ENCODE assay signal across 19 mouse cellular contexts in the genomic region with DNA sequence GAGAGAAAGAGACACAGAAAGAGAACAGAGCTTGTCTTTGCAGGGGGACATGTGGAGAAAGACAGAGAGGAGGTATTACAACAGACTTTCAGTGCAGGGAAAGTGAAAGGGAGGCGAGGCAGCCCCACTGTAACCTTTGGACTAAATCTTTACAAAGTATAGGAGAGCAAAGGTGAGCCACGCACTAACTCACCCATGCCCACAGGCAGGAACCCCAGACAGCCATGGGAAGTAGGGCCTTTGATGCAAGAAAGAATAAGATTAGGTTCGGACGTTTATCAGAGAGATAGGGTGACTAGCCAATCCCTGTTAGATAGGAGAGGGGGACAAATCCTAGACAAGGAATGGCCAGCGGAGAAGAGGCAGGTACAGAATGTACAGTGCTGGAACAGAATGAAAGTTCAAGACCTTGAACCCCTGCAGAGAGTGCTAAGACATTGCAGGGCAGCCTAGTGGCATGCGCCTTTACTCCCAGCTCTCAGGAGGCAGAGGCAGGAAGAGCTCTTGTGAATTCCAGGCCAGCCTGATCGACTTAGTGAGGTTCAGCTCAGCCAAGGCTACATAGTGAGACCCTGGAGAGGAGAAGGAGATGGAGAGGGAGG. TPM values are rescaled to one million over a fixed set of nuclear protein-coding genes. Genes with fewer than 3 reads are reported as not detected.
DNase-seq lines count a peak whose midpoint lies in the region; ATAC-seq and TF ChIP-seq lines count a peak whose summit lies in the region.
"Had no signal": no experiment of that assay in that cellular context is flagged by ENCODE, and none has a peak within 500 bp of the region (broad histone marks: within the 10 kb centered on the region; RNA-seq: fewer than 3 reads in every experiment).

No protein-coding gene starts in this region.

- H3K9ac ChIP-seq in neural tube, embryonic 12.5 days = no peak overlapping the region
- peak overlapping the region; percentile 42; the same call in 1 of the 2 replicates for H3K9ac ChIP-seq in liver, postnatal 0 days (replicated peaks)
- no peak overlapping the region for H3K9ac ChIP-seq in midbrain, embryonic 14.5 days (replicated peaks; ENCODE audit: low read length)
- H3K9ac ChIP-seq: embryonic facial prominence, embryonic 13.5 days; forebrain, embryonic 12.5 days; lung, embryonic 15.5 days had no signal

- H3K27me3 ChIP-seq in neural tube, embryonic 12.5 days (replicated peaks) = no peaks in the 10 kb centered on the region
- H3K27me3 ChIP-seq in liver, postnatal 0 days (ENCODE audit: insufficient read depth, low read length) = no peaks in the 10 kb centered on the region
- no peaks in the 10 kb centered on the region for H3K27me3 ChIP-seq in midbrain, embryonic 14.5 days (ENCODE audit: control insufficient read depth, insufficient read depth, low read length)
- H3K27me3 ChIP-seq: embryonic facial prominence, embryonic 13.5 days; forebrain, embryonic 12.5 days; lung, embryonic 15.5 days had no signal

- no peaks in the 10 kb centered on the region for H3K36me3 ChIP-seq in neural tube, embryonic 12.5 days
- H3K36me3 ChIP-seq in liver, postnatal 0 days (replicated peaks; ENCODE audit: insufficient read depth, low read length) = no peaks in the 10 kb centered on the region; the same call in 1 of the 2 replicates
- H3K36me3 ChIP-seq in midbrain, embryonic 14.5 days (ENCODE audit: control insufficient read depth, insufficient read depth, low read length) = no peaks in the 10 kb centered on the region
- H3K36me3 ChIP-seq: embryonic facial prominence, embryonic 13.5 days; forebrain, embryonic 12.5 days; lung, embryonic 15.5 days had no signal

- H3K4me3 ChIP-seq in neural tube, embryonic 12.5 days = no peak overlapping the region
- H3K4me3 ChIP-seq in liver, postnatal 0 days (ENCODE audit: low read depth, low read length) = no peak overlapping the region
- H3K4me3 ChIP-seq in midbrain, embryonic 14.5 days (replicated peaks; ENCODE audit: low read depth, low read length) = no peak overlapping the region
- H3K4me3 ChIP-seq: embryonic facial prominence, embryonic 13.5 days; forebrain, embryonic 12.5 days; lung, embryonic 15.5 days had no signal

- no peak for TF ChIP-seq CTCF in liver, postnatal 0 days (IDR thresholded peaks at IDR 0.05; ENCODE audit: low read depth)

- intact Hi-C loops in heart, postnatal 25 days (cut with DNase I) = no loop called here

- peak; percentile 26 for ATAC-seq in neural tube, embryonic 12.5 days (ENCODE audit: low FRiP score, low read depth)
- ATAC-seq in liver, postnatal 0 days = peak; percentile 65
- ATAC-seq in midbrain, embryonic 14.5 days (ENCODE audit: low FRiP score, low TSS enrichment) = no peak

- H3K4me2 ChIP-seq in neural tube, embryonic 12.5 days (replicated peaks) = no peak overlapping the region
- peak overlapping the region; percentile 15; the same call in 1 of the 2 replicates for H3K4me2 ChIP-seq in liver, postnatal 0 days (ENCODE audit: low read depth, low read length)
- H3K4me2 ChIP-seq in midbrain, embryonic 14.5 days (ENCODE audit: low read length) = no peak overlapping the region
- H3K4me2 ChIP-seq: embryonic facial prominence, embryonic 13.5 days; forebrain, embryonic 12.5 days; lung, embryonic 15.5 days had no signal

- 87% methylated on average over 7 of the region's 7 CpGs for WGBS in neural tube, embryonic 12.5 days
- 62% methylated on average over 7 of the region's 7 CpGs for WGBS in liver, postnatal 0 days (ENCODE audit: insufficient replicate concordance)
- WGBS in midbrain, embryonic 14.5 days = 87% methylated on average over 7 of the region's 7 CpGs

- H3K4me1 ChIP-seq in neural tube, embryonic 12.5 days = peaks cover 5% of the 10 kb centered on the region
- peaks cover 13% of the 10 kb centered on the region; the same call in 1 of the 2 replicates for H3K4me1 ChIP-seq in liver, postnatal 0 days (ENCODE audit: insufficient read depth)
- H3K4me1 ChIP-seq in midbrain, embryonic 14.5 days (ENCODE audit: control insufficient read depth, insufficient read depth, low read length) = no peaks in the 10 kb centered on the region
- H3K4me1 ChIP-seq: embryonic facial prominence, embryonic 13.5 days; lung, embryonic 15.5 days had no signal

- H3K9me3 ChIP-seq in neural tube, embryonic 12.5 days = no peaks in the 10 kb centered on the region
- H3K9me3 ChIP-seq in liver, postnatal 0 days (ENCODE audit: low read length) = no peaks in the 10 kb centered on the region
- H3K9me3 ChIP-seq in midbrain, embryonic 14.5 days (ENCODE audit: control insufficient read depth, low read length) = no peaks in the 10 kb centered on the region
- H3K9me3 ChIP-seq: embryonic facial prominence, embryonic 13.5 days; forebrain, embryonic 12.5 days; lung, embryonic 15.5 days had no signal

- no peak overlapping the region for H3K27ac ChIP-seq in neural tube, embryonic 12.5 days
- peak overlapping the region; percentile 96 for H3K27ac ChIP-seq in liver, postnatal 0 days (ENCODE audit: low read depth)
- no peak overlapping the region for H3K27ac ChIP-seq in midbrain, embryonic 14.5 days (replicated peaks; ENCODE audit: low read depth, low read length)
- H3K27ac ChIP-seq: embryonic facial prominence, embryonic 13.5 days; lung, embryonic 15.5 days had no signal

- peak; percentile 66 for DNase-seq in heart, adult 11 months
- no peak for DNase-seq in heart, postnatal 25 days (ENCODE audit: low spot score)
- DNase-seq in neural tube, embryonic 10.5 days (ENCODE audit: extremely low spot score, low spot score) = no peak
- DNase-seq in liver, postnatal 0 days = no peak
- no peak for DNase-seq in thymus, postnatal 0 days (ENCODE audit: low spot score)
- no peak for DNase-seq in natural killer cell, adult 2 months (ENCODE audit: low spot score in 2 of 2)
- DNase-seq in midbrain, embryonic 14.5 days = no peak
- DNase-seq: adrenal gland, postnatal 14 days; heart, postnatal 10 days; kidney, adult 8-10 months; layer of hippocampus, adult 9-11 months had no signal

- peak; percentile 69; the same call in 1 of the 2 replicates for TF ChIP-seq EP300 in liver, postnatal 0 days (IDR thresholded peaks at IDR 0.05; ENCODE audit: low read depth)

RNA-seq across cellular contexts. Expression of a gene that starts 12.0 kb away (rescaled TPM):
- total RNA-seq in heart, postnatal 25 days (2021) = not detected
- polyA plus RNA-seq in neural tube, embryonic 12.5 days (2016; fragmentation: Nextera tagmentation; extraction: Ambion mirVana) = not detected in 2 replicates
- polyA plus RNA-seq in liver, postnatal 0 days (2015; fragmentation: Nextera tagmentation; extraction: Ambion mirVana) = 13.8 and 14.6 TPM in 2 replicates
- polyA plus RNA-seq in thymus, postnatal 0 days (2015; fragmentation: Nextera tagmentation; extraction: Ambion mirVana) = 0.05 TPM in 1 of 2 replicates, not detected in the other
- polyA plus RNA-seq in midbrain, embryonic 14.5 days (2014; fragmentation: Nextera tagmentation; extraction: Ambion mirVana) = not detected in 2 replicates
- total RNA-seq: heart, adult 8-10 months; heart, postnatal 10 days; left cerebral cortex, postnatal 25 days; megakaryocyte progenitor cell, adult 5-6 weeks; midbrain, postnatal 0 days had no signal
- polyA plus RNA-seq: embryonic facial prominence, embryonic 13.5 days; forebrain, embryonic 12.5 days; midbrain, postnatal 0 days had no signal

RNA-seq across cellular contexts. Expression of a gene that starts 59.3 kb away (rescaled TPM):
- not detected for total RNA-seq in heart, postnatal 25 days (2021)
- polyA plus RNA-seq in neural tube, embryonic 12.5 days (2016; fragmentation: Nextera tagmentation; extraction: Ambion mirVana) = 0.22 and 0.25 TPM in 2 replicates
- polyA plus RNA-seq in liver, postnatal 0 days (2015; fragmentation: Nextera tagmentation; extraction: Ambion mirVana) = 0.04 TPM in 1 of 2 replicates, not detected in the other
- 0.10 and 0.20 TPM in 2 replicates for polyA plus RNA-seq in thymus, postnatal 0 days (2015; fragmentation: Nextera tagmentation; extraction: Ambion mirVana)
- polyA plus RNA-seq in midbrain, embryonic 14.5 days (2014; fragmentation: Nextera tagmentation; extraction: Ambion mirVana) = 0.51 and 1.0 TPM in 2 replicates
- total RNA-seq: heart, adult 8-10 months; heart, postnatal 10 days; megakaryocyte progenitor cell, adult 5-6 weeks had no signal

Comparison
In these comparisons a context has a peak if more than half of its experiments do, and no peak if none do; other contexts are left out.
1. RNA of a gene that starts 12.0 kb away (polyA plus RNA-seq): 13.8 to 14.6 TPM in liver, postnatal 0 days; not detected in neural tube, embryonic 12.5 days, 0.05 TPM in thymus, postnatal 0 days and not detected in midbrain, embryonic 14.5 days; every median in the first group is over 10 times any median in the second.